Mouse (Mus musculus): ENCODE results near the gene Hmgcll1. TPM values are rescaled to one million over a fixed set of nuclear protein-coding genes. Genes with fewer than 3 reads are reported as not detected.

The Hmgcll1 gene
- polyA plus RNA-seq, 1 experiment from 2014 or later: 20.9 TPM

DNA sequence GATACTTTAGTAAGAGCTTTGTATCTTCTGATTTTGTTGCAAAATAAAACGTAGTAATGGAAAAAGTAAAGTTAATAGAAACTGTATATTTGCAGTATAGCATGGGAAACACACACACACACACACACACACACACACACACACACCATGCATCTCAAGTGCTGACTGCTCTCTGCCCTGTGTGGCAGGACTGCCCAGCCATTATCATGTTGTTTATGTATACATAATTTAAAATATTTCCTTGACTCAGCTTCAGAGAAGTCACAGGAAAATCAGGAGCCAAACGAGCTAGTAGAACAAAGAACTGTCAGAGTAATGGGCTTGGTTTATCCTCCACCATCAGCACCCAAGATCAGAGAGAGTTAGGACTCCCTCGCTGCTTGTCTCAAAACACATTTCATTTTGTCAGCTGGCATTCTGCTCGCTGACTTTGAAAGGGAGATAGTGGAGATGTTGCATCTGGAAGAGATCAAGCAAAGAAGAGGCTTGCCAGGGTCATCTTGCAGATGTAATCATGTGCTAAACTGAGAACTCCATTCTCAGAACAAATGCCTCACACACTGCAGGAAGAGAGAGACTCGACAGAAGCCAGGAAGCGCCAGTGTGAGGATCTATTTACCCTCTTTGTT, 7.2 kb upstream of the Hmgcll1 start:
- H3K4me2 ChIP-seq (ENCODE audit: low read length): no peak overlapping the region
- whole genome bisulfite sequencing: 62% methylated on average over 6 of the region's 6 CpGs
- no peak for ATAC-seq
- H3K4me3 ChIP-seq (replicated peaks; ENCODE audit: low read length): no peak overlapping the region
- H3K9me3 ChIP-seq (ENCODE audit: control insufficient read depth, low read length): no peaks in the 10 kb centered on the region
- no peaks in the 10 kb centered on the region for H3K4me1 ChIP-seq (replicated peaks; ENCODE audit: control insufficient read depth, insufficient read depth, low read length)
- H3K27ac ChIP-seq (ENCODE audit: low read length): no peak overlapping the region
- H3K36me3 ChIP-seq (ENCODE audit: control insufficient read depth, insufficient read depth): no peaks in the 10 kb centered on the region
- no peaks in the 10 kb centered on the region; the same call in 1 of the 2 replicates for H3K27me3 ChIP-seq (replicated peaks; ENCODE audit: control insufficient read depth, insufficient read depth, low read length)
- H3K9ac ChIP-seq (replicated peaks; ENCODE audit: low read depth, low read length): no peak overlapping the region

DNA sequence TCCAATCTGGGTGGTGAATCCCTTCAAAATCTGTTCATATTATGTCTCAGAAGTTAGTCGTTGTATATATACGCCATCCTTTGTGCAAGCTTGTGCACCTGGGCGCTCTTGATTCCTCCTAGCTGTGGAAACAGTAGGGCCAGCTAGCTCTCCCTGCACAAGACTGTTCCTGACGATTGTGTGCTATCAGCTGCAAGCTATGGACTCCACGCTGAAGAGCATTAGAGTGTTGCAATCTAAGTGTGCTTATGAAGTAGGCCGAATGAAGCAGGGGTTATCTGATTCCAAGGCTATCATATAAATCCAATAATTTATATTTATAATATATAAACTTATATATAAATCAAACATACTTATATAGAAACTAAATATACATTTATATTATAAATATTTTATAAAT, 866 bp upstream of the Hmgcll1 start:
- no peak for ATAC-seq
- no peak overlapping the region for H3K4me3 ChIP-seq (replicated peaks; ENCODE audit: low read length)
- no peaks in the 10 kb centered on the region for H3K36me3 ChIP-seq (ENCODE audit: control insufficient read depth, insufficient read depth)
- 84% methylated on average over 6 of the region's 6 CpGs for WGBS
- H3K9ac ChIP-seq (replicated peaks; ENCODE audit: low read depth, low read length): no peak overlapping the region
- peaks cover 10% of the 10 kb centered on the region for H3K4me1 ChIP-seq (replicated peaks; ENCODE audit: control insufficient read depth, insufficient read depth, low read length)
- no peak overlapping the region for H3K27ac ChIP-seq (ENCODE audit: low read length)
- H3K9me3 ChIP-seq (ENCODE audit: control insufficient read depth, low read length): no peaks in the 10 kb centered on the region
- no peaks in the 10 kb centered on the region; the same call in 1 of the 2 replicates for H3K27me3 ChIP-seq (replicated peaks; ENCODE audit: control insufficient read depth, insufficient read depth, low read length)
- H3K4me2 ChIP-seq (ENCODE audit: low read length): no peak overlapping the region

DNA sequence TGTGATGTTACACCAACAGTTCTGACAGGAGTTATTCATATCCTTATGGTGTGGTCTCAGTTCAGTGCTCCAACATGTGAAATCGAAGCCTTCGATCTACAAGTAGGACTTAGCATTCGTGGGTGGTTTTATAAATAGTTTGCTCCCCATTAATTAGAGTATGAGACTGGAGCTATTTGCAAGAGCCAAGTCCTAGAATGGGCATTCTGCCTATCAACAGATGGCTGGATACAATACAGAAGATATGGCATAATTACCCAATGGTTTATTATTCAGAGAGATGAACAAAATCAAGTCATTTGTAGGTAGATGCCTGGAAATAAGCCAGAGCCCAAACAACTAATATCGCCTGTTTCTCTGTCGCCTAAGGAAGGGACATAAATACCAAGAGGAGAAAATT, 1.3 kb downstream of the Hmgcll1 start:
- no peak overlapping the region for H3K27ac ChIP-seq (ENCODE audit: low read length)
- H3K27me3 ChIP-seq (replicated peaks; ENCODE audit: control insufficient read depth, insufficient read depth, low read length): no peaks in the 10 kb centered on the region
- peak; percentile 30 for ATAC-seq
- no peak overlapping the region for H3K9ac ChIP-seq (replicated peaks; ENCODE audit: low read depth, low read length)
- no peak overlapping the region for H3K4me3 ChIP-seq (replicated peaks; ENCODE audit: low read length)
- peak overlapping the region; percentile 26 for H3K4me2 ChIP-seq (ENCODE audit: low read length)
- WGBS: 57% methylated on average over 5 of the region's 5 CpGs
- H3K4me1 ChIP-seq (replicated peaks; ENCODE audit: control insufficient read depth, insufficient read depth, low read length): peaks cover 10% of the 10 kb centered on the region
- no peaks in the 10 kb centered on the region for H3K9me3 ChIP-seq (ENCODE audit: control insufficient read depth, low read length)
- no peaks in the 10 kb centered on the region for H3K36me3 ChIP-seq (ENCODE audit: control insufficient read depth, insufficient read depth)

DNA sequence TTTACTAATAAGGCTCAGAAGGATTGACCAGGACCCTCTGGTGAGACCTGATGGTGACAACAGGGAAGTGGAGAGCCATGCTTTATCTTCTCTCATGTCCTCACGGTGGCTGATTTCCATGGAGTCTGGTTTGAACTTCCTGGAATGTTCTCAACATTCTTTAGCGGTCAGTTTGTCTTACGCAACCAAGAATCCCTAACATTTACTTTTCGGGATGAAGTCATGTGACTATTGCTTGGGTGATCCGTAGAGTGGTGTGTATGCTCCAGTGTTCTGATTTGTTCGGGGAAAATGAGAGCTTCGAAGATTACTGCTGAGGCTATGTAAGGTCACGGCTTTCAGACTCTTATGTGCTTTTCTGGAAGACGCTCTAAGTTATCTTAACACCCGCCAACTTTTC, 1.9 kb downstream of the Hmgcll1 start:
- Histone ChIP-seq H3K36me3 (ENCODE audit: control insufficient read depth, insufficient read depth) (no peaks in the 10 kb centered on the region), H3K4me3 (replicated peaks; ENCODE audit: low read length) (no peak overlapping the region), H3K9me3 (ENCODE audit: control insufficient read depth, low read length) (no peaks in the 10 kb centered on the region), H3K4me1 (replicated peaks; ENCODE audit: control insufficient read depth, insufficient read depth, low read length) (peaks cover 10% of the 10 kb centered on the region), H3K9ac (replicated peaks; ENCODE audit: low read depth, low read length) (no peak overlapping the region), H3K4me2 (ENCODE audit: low read length) (no peak overlapping the region), H3K27ac (ENCODE audit: low read length) (no peak overlapping the region), H3K27me3 (replicated peaks; ENCODE audit: control insufficient read depth, insufficient read depth, low read length) (no peaks in the 10 kb centered on the region)
- no peak for ATAC-seq
- 95% methylated on average over 10 of the region's 10 CpGs for WGBS

DNA sequence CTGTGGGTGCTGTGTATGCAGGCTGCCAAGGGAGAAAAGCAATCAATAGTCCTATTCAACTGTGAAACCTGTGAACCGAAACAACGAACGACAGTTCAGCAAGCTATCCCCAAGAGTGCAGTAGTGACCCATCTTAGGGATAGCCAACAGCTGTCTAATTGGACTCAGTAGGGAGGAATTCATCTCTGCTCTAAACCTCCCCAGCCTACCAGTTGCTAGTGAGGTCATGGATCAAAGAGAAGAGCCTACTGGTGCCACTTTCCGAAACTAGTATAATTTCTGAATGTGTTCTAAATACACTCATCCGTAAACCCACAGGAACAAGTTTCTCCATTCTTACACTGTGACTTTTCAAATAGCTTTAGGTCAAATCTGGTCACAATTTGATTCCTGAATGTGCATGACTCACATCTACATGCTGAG, 8.9 kb downstream of the Hmgcll1 start:
- H3K9me3 ChIP-seq (ENCODE audit: control insufficient read depth, low read length): no peaks in the 10 kb centered on the region
- H3K4me3 ChIP-seq (replicated peaks; ENCODE audit: low read length): no peak overlapping the region
- H3K36me3 ChIP-seq (ENCODE audit: control insufficient read depth, insufficient read depth): no peaks in the 10 kb centered on the region
- WGBS: 45% methylated on average over 5 of the region's 5 CpGs
- H3K9ac ChIP-seq (replicated peaks; ENCODE audit: low read depth, low read length): no peak overlapping the region
- H3K4me1 ChIP-seq (replicated peaks; ENCODE audit: control insufficient read depth, insufficient read depth, low read length): peaks cover 3% of the 10 kb centered on the region; the same call in 1 of the 2 replicates
- no peak overlapping the region for H3K4me2 ChIP-seq (ENCODE audit: low read length)
- H3K27ac ChIP-seq (ENCODE audit: low read length): no peak overlapping the region
- no peaks in the 10 kb centered on the region for H3K27me3 ChIP-seq (replicated peaks; ENCODE audit: control insufficient read depth, insufficient read depth, low read length)
- peak; percentile 23; the same call in 1 of the 2 replicates for ATAC-seq

DNA sequence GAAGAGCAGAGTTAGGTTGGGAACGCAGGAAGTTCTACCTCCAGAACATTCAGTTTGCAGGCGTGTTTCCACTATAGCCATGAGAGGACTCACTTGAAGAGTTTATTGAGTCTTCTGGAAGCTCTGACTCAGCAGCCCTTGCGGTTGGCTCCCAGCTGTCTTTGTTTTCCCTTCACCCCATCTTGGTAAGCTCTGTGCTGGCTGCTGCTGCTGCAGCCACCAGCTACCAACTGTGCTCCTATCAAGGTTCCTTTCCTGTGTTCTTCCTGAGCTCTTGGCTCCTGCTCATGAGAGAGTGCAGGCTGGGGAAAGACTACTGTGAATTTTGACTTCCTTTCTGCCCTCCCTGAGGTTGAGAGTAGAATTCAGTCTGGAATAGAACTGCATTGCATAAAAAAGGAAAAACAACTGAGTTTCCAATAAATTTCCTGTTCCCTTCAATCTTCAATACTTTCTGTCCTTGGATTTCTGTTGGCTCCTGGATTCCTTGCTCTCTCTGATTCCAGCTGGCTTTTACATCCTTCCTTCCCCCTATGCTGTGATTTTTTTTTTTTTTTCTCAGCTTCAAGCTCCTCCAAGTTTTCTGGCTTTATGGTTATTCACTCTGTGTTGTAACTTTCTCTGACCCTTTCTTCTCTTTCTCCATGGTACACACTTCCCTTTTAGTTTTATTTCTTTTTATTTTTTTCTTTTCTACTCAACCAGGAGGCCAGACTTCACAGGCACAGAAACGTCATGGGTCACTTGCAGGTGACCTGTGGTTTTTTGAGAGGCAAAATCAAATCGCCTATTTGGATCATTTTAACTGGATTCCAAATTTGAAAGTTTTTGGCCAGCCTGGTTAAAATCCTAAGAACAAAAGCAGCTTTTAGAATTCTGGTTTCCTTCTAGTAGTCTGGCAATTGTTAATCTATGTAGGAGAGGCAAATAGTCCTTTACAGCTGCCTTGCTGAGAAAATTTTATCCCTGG, 9.9 kb downstream of the Hmgcll1 start:
- peaks cover 3% of the 10 kb centered on the region; the same call in 1 of the 2 replicates for H3K4me1 ChIP-seq (replicated peaks; ENCODE audit: control insufficient read depth, insufficient read depth, low read length)
- no peak overlapping the region for H3K9ac ChIP-seq (replicated peaks; ENCODE audit: low read depth, low read length)
- H3K36me3 ChIP-seq (ENCODE audit: control insufficient read depth, insufficient read depth): no peaks in the 10 kb centered on the region
- peak; percentile 59; the same call in 1 of the 2 replicates for ATAC-seq
- H3K9me3 ChIP-seq (ENCODE audit: control insufficient read depth, low read length): no peaks in the 10 kb centered on the region
- 44% methylated on average over 5 of the region's 5 CpGs for WGBS
- H3K4me2 ChIP-seq (ENCODE audit: low read length): no peak overlapping the region
- no peak overlapping the region for H3K4me3 ChIP-seq (replicated peaks; ENCODE audit: low read length)
- no peaks in the 10 kb centered on the region for H3K27me3 ChIP-seq (replicated peaks; ENCODE audit: control insufficient read depth, insufficient read depth, low read length)
- no peak overlapping the region for H3K27ac ChIP-seq (ENCODE audit: low read length)

DNA sequence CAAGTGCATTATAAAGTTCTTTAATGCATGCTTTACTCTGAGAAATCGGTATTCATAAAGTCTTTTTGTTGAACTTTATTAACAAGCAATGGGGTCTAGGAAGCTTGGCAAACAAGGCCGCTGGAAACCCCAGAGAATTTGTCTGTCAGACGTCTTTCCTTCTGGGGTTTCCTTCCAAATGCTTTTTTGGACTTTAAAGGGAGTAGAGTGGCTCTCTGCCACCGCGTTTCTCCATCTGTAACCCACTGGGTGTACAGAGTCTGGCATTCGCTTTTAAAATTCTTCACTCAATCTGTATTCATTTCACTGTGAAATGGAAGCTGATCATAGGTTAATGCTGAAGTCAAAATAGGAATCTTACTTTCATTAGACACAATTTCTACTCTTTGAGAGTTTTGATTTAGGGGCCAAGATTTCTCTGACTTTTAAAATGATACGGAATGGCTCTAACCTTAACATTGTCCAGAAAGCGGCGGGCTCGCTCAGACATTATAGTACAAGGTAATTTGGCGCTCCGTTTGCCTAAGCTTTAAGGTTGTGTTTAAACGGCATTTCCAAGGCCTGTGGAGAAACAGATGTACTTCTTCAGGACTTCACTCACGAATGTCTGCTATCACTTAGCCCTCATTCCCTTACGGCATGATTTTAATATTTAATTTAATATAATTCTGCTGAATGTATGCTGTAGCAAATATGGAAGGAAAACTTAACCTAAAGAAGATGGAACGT, 15.0 kb downstream of the Hmgcll1 start:
- Histone ChIP-seq H3K4me1 (replicated peaks; ENCODE audit: control insufficient read depth, insufficient read depth, low read length) (peaks cover 2% of the 10 kb centered on the region; the same call in 1 of the 2 replicates), H3K27me3 (replicated peaks; ENCODE audit: control insufficient read depth, insufficient read depth, low read length) (no peaks in the 10 kb centered on the region), H3K27ac (ENCODE audit: low read length) (no peak overlapping the region), H3K4me3 (replicated peaks; ENCODE audit: low read length) (no peak overlapping the region), H3K4me2 (ENCODE audit: low read length) (no peak overlapping the region), H3K36me3 (ENCODE audit: control insufficient read depth, insufficient read depth) (no peaks in the 10 kb centered on the region), H3K9me3 (ENCODE audit: control insufficient read depth, low read length) (no peaks in the 10 kb centered on the region), H3K9ac (replicated peaks; ENCODE audit: low read depth, low read length) (no peak overlapping the region)
- peak; percentile 64; the same call in 1 of the 2 replicates for ATAC-seq
- WGBS: 77% methylated on average over 16 of the region's 16 CpGs

DNA sequence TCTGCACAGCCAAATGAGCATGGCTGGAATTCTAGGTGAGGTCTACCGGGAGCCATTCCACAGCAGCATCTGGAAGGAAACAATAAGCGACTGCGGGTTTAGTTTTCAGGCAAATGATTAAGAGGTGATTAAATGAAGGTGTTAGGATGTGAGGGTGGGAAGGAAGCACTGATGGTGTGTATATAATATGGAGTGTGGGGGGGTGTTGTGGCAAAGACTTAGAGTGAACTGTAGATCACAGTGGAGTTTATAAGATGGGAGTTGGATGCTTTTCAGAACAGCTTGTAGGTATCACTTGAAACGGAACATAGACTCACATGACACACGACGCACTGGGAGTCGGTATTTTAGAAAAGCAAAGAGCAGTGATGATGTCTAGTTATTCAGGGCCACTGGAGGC, 20.4 kb downstream of the Hmgcll1 start:
- WGBS: 52% methylated on average over 7 of the region's 7 CpGs
- Histone ChIP-seq H3K4me1 (replicated peaks; ENCODE audit: control insufficient read depth, insufficient read depth, low read length) (peaks cover 5% of the 10 kb centered on the region; the same call in 1 of the 2 replicates), H3K27ac (ENCODE audit: low read length) (no peak overlapping the region), H3K36me3 (ENCODE audit: control insufficient read depth, insufficient read depth) (no peaks in the 10 kb centered on the region), H3K9ac (replicated peaks; ENCODE audit: low read depth, low read length) (no peak overlapping the region), H3K4me2 (ENCODE audit: low read length) (no peak overlapping the region), H3K4me3 (replicated peaks; ENCODE audit: low read length) (no peak overlapping the region), H3K27me3 (replicated peaks; ENCODE audit: control insufficient read depth, insufficient read depth, low read length) (no peaks in the 10 kb centered on the region), H3K9me3 (ENCODE audit: control insufficient read depth, low read length) (no peaks in the 10 kb centered on the region)
- no peak for ATAC-seq
